Mouse (Mus musculus) E14TG2a.4 (cell line): ENCODE measurements around the gene Qrich2.

Experiments
- H3K27me3 ChIP-seq: 2 replicates; pipeline ENCODE4 v1.6.1; 2014; ENCODE audit warnings: low read length, control low read depth; ENCODE audit not compliant: insufficient read depth
- H3K36me3 ChIP-seq: 2 replicates; pipeline ENCODE4 v1.6.1; 2014; ENCODE audit warnings: low read length, control low read depth; ENCODE audit not compliant: insufficient read depth
- H3K4me1 ChIP-seq: replicated peaks from 2 replicates; pipeline ENCODE4 v1.6.1; 2014; ENCODE audit warnings: low read depth, low read length, control low read depth
- H3K4me3 ChIP-seq: replicated peaks from 2 replicates; pipeline ENCODE4 v1.5.1; 2014; ENCODE audit warnings: mild to moderate bottlenecking, low read length
- H3K9me3 ChIP-seq: 2 replicates; pipeline ENCODE4 v1.6.1; 2014; ENCODE audit warnings: low read length, control low read depth
- CTCF ChIP-seq: conservative IDR thresholded peaks from 2 replicates; pipeline ENCODE4 v1.5.1; 2014; ENCODE audit warnings: low read length
- NANOG ChIP-seq: IDR thresholded peaks from 2 replicates; pipeline ENCODE4 v1.6.1; 2014; ENCODE audit warnings: borderline replicate concordance, low read length, mixed read lengths
- POU5F1 ChIP-seq: IDR thresholded peaks from 2 replicates; pipeline ENCODE4 v1.6.1; 2014; ENCODE audit warnings: low read length, borderline replicate concordance

Gene Qrich2

DNA sequence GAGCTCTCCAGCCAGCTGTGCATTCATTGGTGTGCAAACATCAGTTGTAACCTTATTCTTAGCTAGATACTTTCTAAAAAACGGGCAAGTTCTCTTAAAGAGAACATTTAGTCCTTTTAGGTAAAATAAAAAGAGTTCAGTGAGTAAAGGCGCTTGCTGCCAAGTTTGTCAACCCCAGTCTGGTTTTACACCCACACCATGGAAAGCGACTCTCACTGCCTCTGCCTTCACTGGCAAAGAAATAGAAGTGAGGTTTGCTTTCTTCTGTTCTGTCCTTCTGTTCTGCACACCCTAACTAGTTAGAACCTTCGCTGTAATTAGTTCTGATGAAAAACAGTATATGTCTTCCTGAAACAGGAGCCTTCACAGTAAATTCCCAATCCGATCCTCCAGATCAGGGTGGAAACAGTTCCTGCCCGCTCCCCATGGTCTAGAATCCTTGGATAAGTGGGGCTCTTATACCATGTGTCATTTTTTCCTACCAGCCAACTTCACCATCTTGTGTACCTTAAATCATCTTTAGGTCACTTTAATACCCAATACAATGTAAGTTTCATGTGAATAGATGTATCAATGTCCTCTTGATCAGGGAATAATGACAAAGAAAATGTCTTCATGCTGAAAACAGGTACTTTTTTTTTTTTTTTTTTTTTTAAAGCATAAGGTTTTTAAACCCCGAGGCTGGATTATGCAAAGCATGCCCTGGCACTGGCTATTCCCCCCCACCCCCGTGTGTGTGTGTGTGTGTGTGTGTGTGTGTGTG, 33.3 kb downstream of the Qrich2 start:
- TF ChIP-seq NANOG, result no peak
- TF ChIP-seq CTCF, result no peak
- TF ChIP-seq POU5F1, result no peak
- Histone ChIP-seq H3K4me1 (peaks cover 81% of the 10 kb centered on the region), H3K9me3 (no peaks in the 10 kb centered on the region), H3K27me3 (no peaks in the 10 kb centered on the region), H3K36me3 (peaks cover 30% of the 10 kb centered on the region), H3K4me3 (peak overlapping the region; percentile 7; the same call in 1 of the 2 replicates)

GRCm38 (mm10) chr11:116432127-116432526, 33.9 kb downstream of the Qrich2 start:
- Histone ChIP-seq H3K36me3 (peaks cover 23% of the 10 kb centered on the region), H3K4me3 (peak overlapping the region; percentile 63), H3K4me1 (peaks cover 81% of the 10 kb centered on the region), H3K27me3 (no peaks in the 10 kb centered on the region), H3K9me3 (no peaks in the 10 kb centered on the region)
- TF ChIP-seq CTCF (no peak), POU5F1 (no peak), NANOG (no peak)

- TF ChIP-seq CTCF (no peak), POU5F1 (no peak), NANOG (peak; percentile 11; the same call in 1 of the 2 replicates)
- no peaks in the 10 kb centered on the region for H3K27me3 ChIP-seq
Measured at GRCm38 (mm10) chr11:116431428-116432077, 34.5 kb downstream of the Qrich2 start.

DNA sequence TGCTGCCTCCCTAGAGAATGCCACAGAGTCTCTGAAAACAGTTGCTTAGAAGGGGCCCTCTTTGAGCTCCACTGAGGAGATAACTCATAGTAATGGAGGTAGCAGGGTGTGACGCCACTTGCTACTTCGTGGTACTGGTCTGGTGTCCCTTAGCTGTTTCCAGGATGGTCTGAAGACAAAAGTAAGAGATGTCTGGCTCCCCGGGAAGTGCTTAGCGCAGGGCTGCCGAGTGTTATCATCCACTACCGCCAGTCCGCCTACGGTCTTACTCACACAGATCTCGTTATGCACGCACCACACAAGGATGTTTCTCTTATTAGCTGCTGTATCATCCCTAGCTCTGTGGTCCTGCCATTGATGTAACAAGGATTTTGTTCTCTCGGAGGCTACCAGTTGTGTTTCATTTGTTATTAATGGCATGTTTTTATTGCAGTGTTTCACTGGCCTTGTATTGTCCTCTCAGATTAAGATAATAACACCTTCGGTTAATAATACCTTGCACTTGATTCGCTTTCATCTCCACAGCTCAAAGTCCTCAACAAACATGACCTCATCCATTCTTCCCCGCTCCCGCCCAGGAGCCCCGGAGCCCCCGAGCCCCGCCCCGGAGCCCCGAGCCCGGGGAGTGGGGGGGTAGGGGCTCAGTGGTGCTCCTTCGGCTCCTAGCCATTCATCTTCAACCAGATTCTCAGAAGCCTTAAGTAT, 35.2 kb downstream of the Qrich2 start:
- peaks cover 78% of the 10 kb centered on the region for H3K4me1 ChIP-seq
- H3K9me3 ChIP-seq, result no peaks in the 10 kb centered on the region
- H3K4me3 ChIP-seq, result peak overlapping the region; percentile 63
- no peaks in the 10 kb centered on the region for H3K27me3 ChIP-seq
- TF ChIP-seq NANOG, result no peak
- no peak for TF ChIP-seq POU5F1
- TF ChIP-seq CTCF, result no peak
- H3K36me3 ChIP-seq, result peaks cover 11% of the 10 kb centered on the region

More at GRCm38 (mm10) chr11:116431428-116432077, 34.5 kb downstream of the Qrich2 start:
- peaks cover 81% of the 10 kb centered on the region for H3K4me1 ChIP-seq
- peaks cover 17% of the 10 kb centered on the region for H3K36me3 ChIP-seq
- no peaks in the 10 kb centered on the region for H3K9me3 ChIP-seq
- H3K4me3 ChIP-seq, result peak overlapping the region; percentile 63

DNA sequence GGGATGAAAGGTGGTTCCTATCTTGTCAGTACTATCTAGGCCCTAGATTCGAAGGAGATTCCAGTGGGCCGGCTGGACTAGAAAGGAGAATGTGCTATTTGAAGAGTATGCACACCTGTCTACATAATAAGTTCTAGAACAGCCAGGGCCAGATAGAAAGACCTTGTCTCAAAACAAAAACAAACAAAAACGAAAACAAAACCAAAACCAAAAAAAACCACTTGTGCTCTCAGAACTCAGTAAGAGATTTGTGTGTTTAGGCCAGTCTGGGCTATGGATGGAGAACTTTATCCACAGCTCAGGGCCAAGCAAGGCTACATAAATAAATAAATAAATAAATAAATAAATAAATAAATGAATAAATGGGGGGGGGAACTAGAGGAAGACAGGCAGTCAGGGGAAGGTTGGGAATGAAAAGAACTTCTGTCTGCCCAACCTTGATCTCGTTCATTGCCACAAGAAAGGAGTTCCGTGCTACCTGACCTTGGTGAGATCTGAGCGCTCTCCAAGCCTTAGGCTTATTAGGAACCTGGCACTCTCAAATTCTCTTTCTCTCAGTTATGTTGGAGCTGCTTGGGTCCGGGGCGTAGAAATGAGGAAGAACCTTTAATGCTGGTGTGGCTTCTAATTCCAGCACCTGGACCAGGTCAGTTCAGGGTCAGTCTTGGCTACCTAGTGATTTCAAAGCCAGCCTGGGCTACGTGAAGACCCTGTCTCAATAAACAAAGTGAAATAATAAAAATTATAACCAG, 36.0 kb downstream of the Qrich2 start:
- no peak for TF ChIP-seq CTCF
- TF ChIP-seq POU5F1, result no peak
- no peak for TF ChIP-seq NANOG
- Histone ChIP-seq H3K4me1 (peaks cover 81% of the 10 kb centered on the region), H3K36me3 (peaks cover 2% of the 10 kb centered on the region), H3K27me3 (no peaks in the 10 kb centered on the region), H3K4me3 (peak overlapping the region; percentile 63), H3K9me3 (no peaks in the 10 kb centered on the region)

GRCm38 (mm10) chr11:116428872-116429859, 36.9 kb downstream of the Qrich2 start:
- TF ChIP-seq NANOG (no peak), POU5F1 (no peak), CTCF (no peak)
- no peaks in the 10 kb centered on the region for H3K27me3 ChIP-seq
- H3K4me1 ChIP-seq, result peaks cover 89% of the 10 kb centered on the region
- H3K36me3 ChIP-seq, result no peaks in the 10 kb centered on the region
- no peaks in the 10 kb centered on the region for H3K9me3 ChIP-seq
- H3K4me3 ChIP-seq, result peak overlapping the region; percentile 53
